Mouse (Mus musculus) ES-Bruce4 (cell line): Measurements from ENCODE around the gene Cdc42ep2.

ENCODE experiments used
- CTCF ChIP-seq: IDR thresholded peaks from one replicate; pipeline ENCODE4 v1.8.1; 2011; ENCODE audit warnings: low read depth, low read length
- POLR2A ChIP-seq: IDR thresholded peaks from one replicate; pipeline ENCODE4 v1.8.1; 2011; ENCODE audit warnings: low read length; ENCODE audit not compliant: insufficient read depth

DNA sequence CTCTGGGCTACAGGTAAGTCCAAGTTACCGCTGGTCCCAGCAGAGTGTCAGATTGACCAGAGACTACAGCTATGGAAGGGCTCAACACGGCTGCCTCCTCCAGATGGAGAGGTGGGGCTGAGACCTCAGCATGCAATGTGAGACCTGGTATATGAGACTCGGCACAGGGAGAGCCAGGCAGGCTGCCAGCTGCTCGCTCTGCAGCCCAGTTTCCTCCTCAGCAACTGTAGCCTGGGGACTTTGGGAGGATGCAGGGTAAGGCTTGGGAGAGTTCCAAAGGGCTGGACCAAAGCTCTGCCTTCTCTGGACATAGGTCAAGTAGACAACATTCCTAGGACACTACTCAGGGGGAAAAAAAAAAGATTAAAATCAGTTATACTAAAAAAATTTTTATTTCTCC lies 15.6 kb upstream of the Cdc42ep2 start:
- no peak for TF ChIP-seq CTCF
- TF ChIP-seq POLR2A: no peak
